Mouse (Mus musculus) forebrain, postnatal 0 days (tissue): ENCODE measurements around the gene Zmynd8. TPM values are rescaled to one million over a fixed set of nuclear protein-coding genes. Genes with fewer than 3 reads are reported as not detected.
A peak's percentile ranks its signal among the peaks of the same experiment; 100 is the strongest.

Experiments
- ATAC-seq: fragments of 200-750 bp; cut with Nextera tagmentation; 2 replicates; pipeline ENCODE4 v1.8.0; 2017; ENCODE audit warnings: mild to moderate bottlenecking, moderate library complexity
- DNase-seq: peaks from one replicate; pipeline ENCODE4 v3.0.0-alpha.2; 2015
- H3K27ac ChIP-seq: fragments of 300-500 bp; sonication (generic); 2 replicates; pipeline ENCODE4 v1.5.1; 2014; ENCODE audit warnings: low read depth, mild to moderate bottlenecking, antibody characterized with exemption, low read length, moderate library complexity, mixed read lengths
- H3K27me3 ChIP-seq: fragments of 300-500 bp; sonication (generic); 2 replicates; pipeline ENCODE4 v1.6.1; 2014; ENCODE audit warnings: mild to moderate bottlenecking, low read length, mixed read lengths; ENCODE audit not compliant: insufficient read depth
- H3K36me3 ChIP-seq: fragments of 300-500 bp; sonication (generic); 2 replicates; pipeline ENCODE4 v1.6.1; 2014; ENCODE audit warnings: mild to moderate bottlenecking, moderate library complexity; ENCODE audit not compliant: insufficient read depth
- H3K4me1 ChIP-seq: fragments of 300-500 bp; sonication (generic); 2 replicates; pipeline ENCODE4 v1.6.1; 2014; ENCODE audit warnings: antibody characterized with exemption; ENCODE audit not compliant: insufficient read depth
- H3K4me2 ChIP-seq: fragments of 300-500 bp; sonication (generic); 2 replicates; pipeline ENCODE4 v1.6.1; 2014; ENCODE audit warnings: low read depth, mild to moderate bottlenecking, moderate library complexity
- H3K4me3 ChIP-seq: fragments of 300-500 bp; sonication (generic); 2 replicates; pipeline ENCODE4 v1.5.1; 2014; ENCODE audit warnings: low read depth, low read length, mixed read lengths
- H3K9ac ChIP-seq: fragments of 300-500 bp; sonication (generic); 2 replicates; pipeline ENCODE4 v1.6.1; 2014; ENCODE audit warnings: mild to moderate bottlenecking
- H3K9me3 ChIP-seq: fragments of 300-500 bp; sonication (generic); 2 replicates; pipeline ENCODE4 v1.6.1; 2016; ENCODE audit warnings: low read length
- CTCF ChIP-seq: sonication (generic); IDR thresholded peaks from 2 replicates; pipeline ENCODE4 v1.5.1; 2016; ENCODE audit warnings: antibody characterized with exemption, control low read depth, low read depth
- WGBS: fragments of 180-500 bp; shearing (Covaris S2); extraction: QIAGEN DNeasy Blood & Tissue Kit; methylation state at CpG from one replicate; pipeline ENCODE4 v1.1.7; 2014; 5-methylcytosine and 5-hydroxymethylcytosine counted together
- polyA plus RNA-seq: library from polyadenylated mRNA; unstranded; fragments of >200 nt; fragmentation: Nextera tagmentation; extraction: Ambion mirVana; gene quantifications from 2 replicates; pipeline ENCODE4 v1.2.1, GENCODE M21; 2015
- total RNA-seq: library from RNA; depleted of rRNA; stranded (reverse); fragments of >200 nt; gene quantifications from 2 replicates; pipeline ENCODE4 v1.2.3, GENCODE M21; 2014

Gene Zmynd8
- total and polyA plus RNA-seq, 2 experiments from 2014 or later, result 45.7 to 63.5 TPM

DNA sequence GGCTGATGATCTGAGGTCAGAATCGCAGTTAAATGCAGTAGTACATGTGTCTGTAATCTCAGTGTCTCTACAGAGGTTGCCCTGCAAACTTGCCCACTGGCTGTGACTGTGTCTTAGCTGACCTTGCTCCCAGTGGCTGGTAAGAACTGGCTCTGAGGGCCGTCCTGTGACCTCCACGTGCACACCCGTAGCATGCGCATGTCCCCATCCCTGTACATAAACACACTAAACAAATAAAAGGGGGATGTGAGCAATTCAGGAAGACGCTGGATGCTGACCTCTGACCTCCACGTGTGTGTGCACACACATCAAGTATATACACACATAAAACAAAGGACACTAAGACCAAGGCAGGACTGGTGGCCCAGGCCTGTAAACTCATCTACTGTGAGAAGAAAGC, 14.3 kb upstream of the Zmynd8 start:
- no peak overlapping the region for H3K9ac ChIP-seq
- no peaks in the 10 kb centered on the region for H3K36me3 ChIP-seq
- TF ChIP-seq CTCF, result no peak
- WGBS, result 88% methylated on average over 7 of the region's 7 CpGs
- ATAC-seq (no peak), DNase-seq (no peak)
- H3K4me1 ChIP-seq, result no peaks in the 10 kb centered on the region
- no peaks in the 10 kb centered on the region for H3K27me3 ChIP-seq
- no peak overlapping the region for H3K27ac ChIP-seq
- H3K4me3 ChIP-seq, result no peak overlapping the region
- no peak overlapping the region for H3K4me2 ChIP-seq
- H3K9me3 ChIP-seq, result no peaks in the 10 kb centered on the region

DNA sequence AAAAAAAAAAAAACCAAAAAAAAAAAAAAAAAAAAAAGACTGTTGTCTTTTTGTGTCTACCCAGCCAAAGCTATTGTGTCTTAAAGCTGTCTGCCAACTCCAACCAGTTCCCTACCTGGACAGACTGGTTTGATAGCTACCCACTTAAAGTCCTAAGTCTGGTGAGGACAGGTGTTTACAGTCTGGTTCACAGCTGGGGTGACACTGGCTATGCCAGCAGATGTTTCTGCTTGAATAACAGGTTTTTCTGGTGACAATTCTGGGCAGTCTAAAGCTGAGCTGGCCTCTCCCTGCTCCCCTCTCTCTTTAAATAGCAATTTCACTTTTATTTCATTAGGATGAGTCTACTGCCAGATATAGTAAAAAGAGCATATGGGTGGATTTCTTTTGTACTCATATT, 10.9 kb upstream of the Zmynd8 start:
- H3K4me3 ChIP-seq, result no peak overlapping the region
- DNase-seq, result no peak
- H3K27ac ChIP-seq, result no peak overlapping the region
- TF ChIP-seq CTCF, result no peak
- no peak overlapping the region for H3K4me2 ChIP-seq
- H3K9ac ChIP-seq, result no peak overlapping the region
- no peaks in the 10 kb centered on the region for H3K9me3 ChIP-seq
- H3K27me3 ChIP-seq, result no peaks in the 10 kb centered on the region
- no peaks in the 10 kb centered on the region for H3K4me1 ChIP-seq
- ATAC-seq, result no peak
- H3K36me3 ChIP-seq, result no peaks in the 10 kb centered on the region

DNA sequence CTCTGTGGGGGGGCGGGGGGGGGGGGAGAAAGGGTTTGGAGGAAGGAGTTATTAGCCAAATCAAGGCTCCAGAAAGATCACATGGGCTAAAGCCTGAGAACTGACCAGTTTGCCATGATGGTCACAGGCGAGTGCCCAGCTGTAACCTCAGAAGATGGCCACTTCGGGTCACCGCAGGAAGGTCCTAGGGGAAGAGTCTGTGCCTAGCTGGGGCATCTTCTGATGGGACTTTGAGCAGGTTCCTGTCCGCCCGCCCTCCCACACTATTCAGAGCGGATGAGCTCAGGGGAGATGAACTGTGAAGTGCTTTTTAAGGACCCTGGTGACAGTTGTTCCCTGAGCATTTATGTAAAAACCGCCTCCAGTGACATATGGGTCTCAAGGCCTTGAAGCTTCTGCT, 8.4 kb upstream of the Zmynd8 start:
- no peak for DNase-seq
- Histone ChIP-seq H3K4me1 (no peaks in the 10 kb centered on the region), H3K36me3 (no peaks in the 10 kb centered on the region), H3K4me3 (no peak overlapping the region), H3K9me3 (no peaks in the 10 kb centered on the region), H3K27ac (no peak overlapping the region), H3K4me2 (no peak overlapping the region), H3K27me3 (no peaks in the 10 kb centered on the region), H3K9ac (no peak overlapping the region)
- no peak for ATAC-seq
- 73% methylated on average over 7 of the region's 8 CpGs for WGBS
- TF ChIP-seq CTCF, result no peak

DNA sequence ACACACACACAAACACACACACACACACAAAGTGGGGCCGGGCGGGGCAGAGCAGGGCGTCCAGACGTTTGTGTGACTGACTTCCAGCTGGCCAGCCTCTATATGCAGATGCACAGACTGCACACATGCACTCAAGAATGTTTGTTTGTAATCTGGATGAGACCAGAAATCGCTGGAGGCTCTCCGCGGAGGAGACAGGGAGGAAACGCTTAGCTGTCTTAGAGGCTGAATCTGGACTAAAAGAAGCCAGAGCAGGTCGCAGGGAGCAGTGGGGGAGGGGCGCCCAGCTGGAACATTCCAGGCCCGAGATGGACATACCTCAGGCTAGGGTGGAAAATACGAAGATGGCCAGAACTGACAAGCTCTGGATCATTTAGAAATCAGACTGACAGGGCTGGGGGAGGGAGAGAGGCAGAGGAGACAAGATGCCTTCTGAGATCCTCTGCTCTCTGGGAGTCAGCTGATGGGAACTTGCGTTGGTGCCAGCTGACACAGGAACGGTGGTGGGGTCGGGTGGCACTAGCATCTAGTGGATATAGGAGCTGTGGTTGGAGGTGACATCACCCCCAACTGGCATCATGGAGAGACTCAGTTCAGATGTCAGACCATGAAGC, 7.6 kb upstream of the Zmynd8 start:
- Histone ChIP-seq H3K4me1 (no peaks in the 10 kb centered on the region), H3K27me3 (no peaks in the 10 kb centered on the region), H3K36me3 (no peaks in the 10 kb centered on the region), H3K27ac (no peak overlapping the region), H3K4me3 (no peak overlapping the region), H3K9ac (no peak overlapping the region), H3K4me2 (no peak overlapping the region), H3K9me3 (no peaks in the 10 kb centered on the region)
- TF ChIP-seq CTCF, result no peak
- DNase-seq (no peak), ATAC-seq (peak; percentile 38; the same call in 1 of the 2 replicates)
- WGBS, result 35% methylated on average over 15 of the region's 15 CpGs

DNA sequence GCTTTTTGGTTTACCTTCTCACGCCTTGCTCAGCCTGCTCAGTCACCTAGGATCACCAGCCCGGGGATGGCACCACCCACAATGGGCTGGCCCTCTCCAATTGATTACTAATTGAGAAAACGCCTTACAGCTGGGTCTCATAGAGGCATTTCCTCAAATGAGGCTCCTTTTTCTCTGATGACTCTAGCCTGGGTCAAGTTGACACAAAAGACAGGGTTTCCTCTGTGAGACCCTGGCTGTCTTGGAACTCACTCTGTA, 2.2 kb upstream of the Zmynd8 start:
- Histone ChIP-seq H3K9ac (no peak overlapping the region), H3K4me2 (no peak overlapping the region), H3K9me3 (no peaks in the 10 kb centered on the region), H3K27me3 (no peaks in the 10 kb centered on the region), H3K4me3 (no peak overlapping the region), H3K36me3 (no peaks in the 10 kb centered on the region), H3K4me1 (no peaks in the 10 kb centered on the region), H3K27ac (no peak overlapping the region)
- no peak for ATAC-seq
- DNase-seq, result no peak
- 53% methylated on average over 3 of the region's 3 CpGs for WGBS
- no peak for TF ChIP-seq CTCF

DNA sequence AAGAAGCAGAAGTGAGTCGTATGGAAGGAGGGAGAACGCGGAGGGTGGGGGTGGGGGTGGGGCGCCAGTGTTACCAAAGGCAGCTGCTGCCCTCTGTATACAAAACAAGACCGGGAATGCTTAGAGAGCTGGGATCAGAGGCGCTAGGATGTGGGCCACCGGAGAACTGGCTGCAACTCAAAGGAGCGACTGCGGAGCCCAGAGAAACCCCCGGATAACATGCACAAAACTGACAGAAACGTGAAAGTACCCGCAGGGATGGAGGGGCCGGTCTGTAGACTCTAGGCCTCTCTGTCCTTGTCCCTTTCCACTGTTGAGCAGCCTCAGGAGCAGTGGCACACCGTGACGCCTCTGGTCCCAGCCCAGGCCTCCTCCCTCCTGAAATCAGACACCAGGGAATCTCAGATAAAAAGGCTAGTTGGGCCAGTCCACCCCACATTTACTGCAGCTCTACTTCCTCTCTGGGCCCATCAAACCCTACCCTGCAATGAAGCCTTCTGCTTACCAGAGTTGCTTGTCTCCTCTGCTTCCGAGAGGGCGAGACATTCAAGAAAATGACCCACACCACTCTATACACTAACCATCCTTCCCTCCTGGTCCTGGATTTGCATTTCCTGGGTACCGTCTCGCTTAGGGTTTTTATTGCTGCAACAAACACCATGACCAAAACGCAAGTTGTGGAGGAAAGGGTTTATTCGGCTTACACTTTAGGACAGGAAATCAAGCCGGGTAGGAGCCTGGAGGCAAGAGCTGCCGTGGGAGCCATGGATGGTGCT, 1.7 kb upstream of the Zmynd8 start:
- Histone ChIP-seq H3K9me3 (no peaks in the 10 kb centered on the region), H3K4me3 (no peak overlapping the region), H3K27me3 (no peaks in the 10 kb centered on the region), H3K36me3 (no peaks in the 10 kb centered on the region), H3K27ac (peak overlapping the region; percentile 66; the same call in 1 of the 2 replicates), H3K4me1 (no peaks in the 10 kb centered on the region), H3K9ac (no peak overlapping the region), H3K4me2 (no peak overlapping the region)
- ATAC-seq (peak; percentile 43), DNase-seq (peak; percentile 40)
- WGBS, result 22% methylated on average over 23 of the region's 23 CpGs
- TF ChIP-seq CTCF, result no peak

DNA sequence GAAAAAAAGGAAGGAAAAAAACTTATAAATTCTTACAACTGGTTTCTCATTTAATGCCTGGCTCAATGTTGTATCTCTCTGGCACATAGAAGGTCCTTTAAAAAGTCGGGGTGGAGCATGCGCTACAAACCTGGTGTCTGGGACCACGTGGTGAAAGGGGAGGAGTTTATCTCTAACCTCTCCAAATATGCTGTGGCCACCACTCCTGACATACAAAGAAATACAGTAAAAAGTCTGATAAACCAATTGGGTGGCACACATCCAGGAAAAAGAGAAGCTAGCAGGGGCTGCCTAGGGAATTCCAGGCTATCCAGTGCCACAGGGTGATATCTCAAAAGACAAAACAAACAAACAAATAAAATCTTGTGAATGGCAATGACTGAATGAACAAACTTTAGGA, 1.1 kb upstream of the Zmynd8 start:
- TF ChIP-seq CTCF, result no peak
- whole genome bisulfite sequencing, result 29% methylated on average over 3 of the region's 3 CpGs
- no peak overlapping the region for H3K4me3 ChIP-seq
- H3K27me3 ChIP-seq, result no peaks in the 10 kb centered on the region
- no peaks in the 10 kb centered on the region for H3K9me3 ChIP-seq
- H3K4me2 ChIP-seq, result no peak overlapping the region
- no peak for DNase-seq
- no peaks in the 10 kb centered on the region for H3K4me1 ChIP-seq
- no peak overlapping the region for H3K27ac ChIP-seq
- ATAC-seq, result no peak
- no peak overlapping the region for H3K9ac ChIP-seq
- H3K36me3 ChIP-seq, result no peaks in the 10 kb centered on the region
